Mouse (Mus musculus) spleen, adult 2 months (tissue): ENCODE results near the gene Pnlip. TPM values are rescaled to one million over a fixed set of nuclear protein-coding genes. Genes with fewer than 3 reads are reported as not detected.

Source experiments
- DNase-seq, 2 experiments: peaks; one replicate each; pipeline versions ENCODE4 v3.0.0 to v3.0.0-alpha.2; 2012 to 2021; ENCODE audit warnings: low spot score in 2 of 2, low read depth in 1 of 2
- H3K27ac ChIP-seq: fragments of 200-500 bp; 2 replicates; pipeline ENCODE4 v1.5.1; 2012; ENCODE audit warnings: low read length, inconsistent platforms; ENCODE audit not compliant: insufficient read depth
- H3K27me3 ChIP-seq: fragments of 200-500 bp; 2 replicates; pipeline ENCODE4 v1.6.1; 2012; ENCODE audit warnings: mild to moderate bottlenecking, moderate library complexity, low read length, inconsistent platforms; ENCODE audit not compliant: control insufficient read depth, insufficient read depth
- H3K36me3 ChIP-seq: fragments of 200-500 bp; 2 replicates; pipeline ENCODE4 v1.6.1; 2012; ENCODE audit warnings: mild to moderate bottlenecking, low read length, inconsistent platforms; ENCODE audit not compliant: control insufficient read depth, insufficient read depth
- H3K4me1 ChIP-seq: fragments of 200-500 bp; 2 replicates; pipeline ENCODE4 v1.6.1; 2011; ENCODE audit warnings: inconsistent platforms; ENCODE audit not compliant: control insufficient read depth, insufficient read depth, insufficient read length
- H3K4me3 ChIP-seq: fragments of 200-500 bp; 2 replicates; pipeline ENCODE4 v1.5.1; 2011; ENCODE audit warnings: mild to moderate bottlenecking, inconsistent platforms; ENCODE audit not compliant: insufficient read depth, insufficient read length; ENCODE audit errors: extremely low read depth
- CTCF ChIP-seq: fragments of 200-500 bp; IDR thresholded peaks from 2 replicates; pipeline ENCODE4 v1.5.1; 2011; ENCODE audit warnings: mild to moderate bottlenecking, inconsistent platforms; ENCODE audit not compliant: insufficient read depth, insufficient read length, insufficient replicate concordance; ENCODE audit errors: extremely low read depth
- POLR2A ChIP-seq: fragments of 200-500 bp; IDR thresholded peaks from 2 replicates; pipeline ENCODE4 v1.6.1; 2011; ENCODE audit warnings: low read depth, low read length, inconsistent platforms
- WGBS: fragments of 180-500 bp; shearing (Covaris S2); methylation state at CpG from one replicate; pipeline ENCODE4 v1.1.7; 2018; 5-methylcytosine and 5-hydroxymethylcytosine counted together
- polyA plus RNA-seq: library from polyadenylated mRNA; depleted of rRNA; stranded (reverse); fragments of >200 nt; gene quantifications from 2 replicates; pipeline ENCODE4 v1.2.3, GENCODE M21; 2012

Gene Pnlip
- polyA plus RNA-seq, 1 experiment = 3,775 TPM

DNA sequence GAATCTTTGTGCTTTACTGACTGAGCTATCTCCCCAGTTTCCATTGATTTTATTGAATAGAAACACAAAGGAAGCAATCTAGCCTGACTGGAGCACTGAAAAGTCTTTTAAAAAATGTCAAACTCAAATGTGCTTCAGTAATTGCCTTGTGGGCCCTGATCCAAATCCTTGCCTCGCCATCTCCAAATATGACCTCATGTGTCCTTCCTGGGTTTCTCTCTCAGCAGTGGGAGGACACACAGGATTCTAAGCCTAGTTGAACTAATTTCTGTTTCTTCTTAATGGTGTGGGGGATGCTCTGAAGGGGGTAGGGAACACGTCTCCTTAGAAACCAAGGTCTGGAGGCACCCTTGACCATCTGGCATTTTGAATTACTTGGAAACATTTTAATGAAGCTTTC is 22.3 kb downstream of the Pnlip start:
- Histone ChIP-seq H3K4me1 (no peaks in the 10 kb centered on the region), H3K27ac (no peak overlapping the region), H3K4me3 (no peak overlapping the region), H3K36me3 (no peaks in the 10 kb centered on the region), H3K27me3 (no peaks in the 10 kb centered on the region)
- TF ChIP-seq POLR2A (no peak), CTCF (no peak)
- no peak for DNase-seq
- WGBS = 78% methylated on average over 2 of the region's 2 CpGs

- Histone ChIP-seq H3K4me1 (no peaks in the 10 kb centered on the region), H3K36me3 (no peaks in the 10 kb centered on the region), H3K27me3 (no peaks in the 10 kb centered on the region), H3K27ac (no peak overlapping the region), H3K4me3 (no peak overlapping the region)
- no peak for DNase-seq
- 25% methylated on average over 8 of the region's 8 CpGs for WGBS
- TF ChIP-seq POLR2A (no peak), CTCF (no peak)
These were observed 24.8 kb downstream of the Pnlip start for GRCm38 (mm10) chr19:58677117-58677516.

GRCm38 (mm10) chr19:58688933-58689332 is 36.6 kb downstream of the Pnlip start:
- no peak for TF ChIP-seq CTCF
- no peak for TF ChIP-seq POLR2A
- Histone ChIP-seq H3K27me3 (no peaks in the 10 kb centered on the region), H3K4me3 (no peak overlapping the region), H3K36me3 (no peaks in the 10 kb centered on the region), H3K4me1 (no peaks in the 10 kb centered on the region), H3K27ac (no peak overlapping the region)
- DNase-seq = no peak
- WGBS = 56% methylated on average over 1 of the region's 1 CpGs

DNA sequence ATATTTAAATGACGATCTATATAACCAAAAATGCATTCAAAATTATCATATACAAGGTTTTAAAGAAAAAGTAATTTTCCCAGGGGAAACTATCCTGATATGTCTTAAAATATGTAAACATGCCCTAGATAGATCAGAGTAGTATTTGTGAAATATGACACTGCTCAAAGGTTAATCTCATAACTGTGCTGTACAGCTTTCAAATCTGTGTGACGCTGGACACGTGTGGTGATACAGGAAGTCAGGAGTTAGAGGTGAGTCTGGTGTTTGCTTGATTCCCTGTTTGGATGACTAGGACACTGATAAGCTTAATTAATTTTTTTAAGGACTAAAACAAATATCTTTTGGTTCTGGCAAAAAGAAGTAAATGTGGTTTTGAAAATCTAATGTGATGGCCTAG is 43.0 kb downstream of the Pnlip start:
- no peak overlapping the region for H3K4me3 ChIP-seq
- H3K27ac ChIP-seq = no peak overlapping the region
- no peak for TF ChIP-seq CTCF
- no peak for TF ChIP-seq POLR2A
- 80% methylated on average over 3 of the region's 3 CpGs for WGBS
- no peaks in the 10 kb centered on the region for H3K36me3 ChIP-seq
- H3K27me3 ChIP-seq = no peaks in the 10 kb centered on the region
- DNase-seq = no peak
- no peaks in the 10 kb centered on the region for H3K4me1 ChIP-seq

DNA sequence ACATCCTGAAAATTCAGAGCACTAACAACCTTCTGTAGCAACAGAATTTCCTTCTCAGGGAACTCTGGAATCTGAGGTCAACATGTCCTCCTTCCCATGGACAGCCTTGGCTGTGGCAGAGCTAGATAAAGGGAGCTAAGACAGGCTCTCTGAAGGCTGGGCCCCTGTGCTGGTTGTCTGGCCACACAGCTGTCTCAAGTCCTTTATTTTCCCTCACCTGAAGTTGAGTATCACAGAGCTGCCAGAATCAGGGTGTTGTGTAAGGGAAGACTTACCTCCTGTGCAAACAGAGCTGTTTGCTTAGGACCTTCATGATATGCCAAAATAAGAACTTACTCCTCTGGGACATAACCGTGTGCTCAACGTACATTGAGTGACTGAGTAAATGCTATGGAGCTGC is 43.9 kb downstream of the Pnlip start:
- DNase-seq = no peak
- Histone ChIP-seq H3K27ac (no peak overlapping the region), H3K4me3 (no peak overlapping the region), H3K36me3 (no peaks in the 10 kb centered on the region), H3K27me3 (no peaks in the 10 kb centered on the region), H3K4me1 (no peaks in the 10 kb centered on the region)
- no peak for TF ChIP-seq POLR2A
- no peak for TF ChIP-seq CTCF
- WGBS = 84% methylated on average over 2 of the region's 2 CpGs

- H3K36me3 ChIP-seq = no peaks in the 10 kb centered on the region
- DNase-seq = no peak
- WGBS = 79% methylated on average over 4 of the region's 4 CpGs
- H3K27ac ChIP-seq = no peak overlapping the region
- H3K4me1 ChIP-seq = no peaks in the 10 kb centered on the region
- no peak overlapping the region for H3K4me3 ChIP-seq
- no peak for TF ChIP-seq CTCF
- no peak for TF ChIP-seq POLR2A
- H3K27me3 ChIP-seq = no peaks in the 10 kb centered on the region
These were observed 52.3 kb downstream of the Pnlip start for GRCm38 (mm10) chr19:58704556-58704955.

- Histone ChIP-seq H3K4me1 (no peaks in the 10 kb centered on the region), H3K36me3 (no peaks in the 10 kb centered on the region), H3K27ac (no peak overlapping the region), H3K4me3 (no peak overlapping the region), H3K27me3 (no peaks in the 10 kb centered on the region)
- TF ChIP-seq CTCF (no peak), POLR2A (no peak)
- 77% methylated on average over 3 of the region's 3 CpGs for WGBS
- no peak for DNase-seq
These were observed 56.3 kb downstream of the Pnlip start for GRCm38 (mm10) chr19:58708611-58709010.

DNA sequence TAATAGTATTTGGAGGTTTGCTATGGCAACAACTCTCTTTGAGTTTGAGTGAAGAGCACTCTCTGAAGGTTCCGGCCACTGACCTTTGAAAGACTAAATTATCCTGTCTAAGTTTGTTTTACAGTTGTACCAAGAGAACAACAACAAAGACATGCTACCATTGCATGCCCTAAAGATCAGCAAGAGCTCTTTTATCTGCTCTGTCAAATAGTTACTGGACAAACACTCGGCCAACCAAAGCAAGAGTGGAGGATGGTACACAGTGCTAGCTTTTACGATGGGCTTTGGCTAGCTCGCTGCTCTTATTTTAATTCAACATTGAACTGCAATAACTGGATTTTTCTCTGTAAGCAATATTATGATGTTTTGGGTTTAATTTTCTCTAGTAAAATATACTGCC is 65.6 kb downstream of the Pnlip start:
- DNase-seq = no peak
- no peaks in the 10 kb centered on the region for H3K27me3 ChIP-seq
- 89% methylated on average over 4 of the region's 4 CpGs for WGBS
- no peaks in the 10 kb centered on the region for H3K36me3 ChIP-seq
- no peak overlapping the region for H3K4me3 ChIP-seq
- no peak for TF ChIP-seq POLR2A
- no peak for TF ChIP-seq CTCF
- H3K27ac ChIP-seq = no peak overlapping the region
- H3K4me1 ChIP-seq = no peaks in the 10 kb centered on the region
